Mouse (Mus musculus): ENCODE data around the gene Fat1.

Fat1 gene

DNA sequence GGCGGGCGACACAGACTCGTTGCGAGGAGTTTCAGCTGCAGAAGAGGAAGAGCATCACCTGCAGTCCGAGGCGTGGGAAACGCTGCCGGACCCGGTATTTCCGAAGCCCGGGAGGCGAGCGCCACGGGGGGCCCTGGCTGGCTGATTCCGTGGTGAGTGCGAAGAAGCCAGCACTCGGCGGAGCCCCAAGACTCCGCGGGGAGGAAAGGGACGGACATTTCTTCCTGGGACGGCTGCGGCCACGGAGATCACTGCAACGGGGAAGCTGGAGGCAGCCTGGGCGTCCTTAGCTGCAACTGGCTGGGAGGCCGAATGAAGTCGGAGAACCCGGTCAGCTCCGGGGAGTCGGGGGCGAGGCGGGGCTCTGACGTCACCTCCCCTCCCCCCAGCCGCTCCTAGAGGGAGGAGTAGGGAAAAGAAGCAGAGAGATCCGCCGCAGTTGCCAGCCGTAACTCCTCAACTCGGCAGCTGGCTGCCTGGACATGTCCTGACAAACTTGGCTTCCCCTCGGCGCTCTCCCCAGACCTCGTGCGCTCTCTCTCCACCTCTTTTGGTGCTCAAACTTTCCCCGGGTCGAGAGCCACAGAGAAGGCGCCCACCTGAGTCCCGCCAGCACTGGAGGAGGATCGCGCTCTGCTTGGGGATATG is at the start of gene Fat1:
Fat1 (plus strand) TSS at position 598 of the 648 bp plus-strand sequence.
- DNase-seq (ENCODE audit: low spot score in 2 of 2) = peak; percentile 88 to 90

DNA sequence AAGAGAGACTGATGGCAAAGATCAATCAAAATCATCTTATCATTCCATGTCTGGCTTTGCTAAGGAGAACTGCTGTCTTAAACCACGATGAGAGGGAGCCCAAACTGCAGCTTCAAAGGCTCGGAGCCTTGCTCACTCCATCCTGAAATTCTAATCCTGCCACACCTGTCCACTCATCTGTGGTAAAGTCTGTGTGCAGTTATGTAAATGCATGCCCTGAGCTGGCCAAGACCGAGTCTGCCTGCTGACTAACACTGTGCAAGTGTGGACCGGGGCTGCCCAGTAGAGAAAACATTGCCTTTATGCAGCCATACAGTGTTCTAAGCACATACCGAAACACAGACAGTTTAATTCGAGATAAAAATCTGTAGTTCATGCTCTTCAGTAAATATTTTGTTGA is 40.6 kb upstream of the Fat1 start:
- DNase-seq (ENCODE audit: low spot score in 2 of 2) = no peak

DNA sequence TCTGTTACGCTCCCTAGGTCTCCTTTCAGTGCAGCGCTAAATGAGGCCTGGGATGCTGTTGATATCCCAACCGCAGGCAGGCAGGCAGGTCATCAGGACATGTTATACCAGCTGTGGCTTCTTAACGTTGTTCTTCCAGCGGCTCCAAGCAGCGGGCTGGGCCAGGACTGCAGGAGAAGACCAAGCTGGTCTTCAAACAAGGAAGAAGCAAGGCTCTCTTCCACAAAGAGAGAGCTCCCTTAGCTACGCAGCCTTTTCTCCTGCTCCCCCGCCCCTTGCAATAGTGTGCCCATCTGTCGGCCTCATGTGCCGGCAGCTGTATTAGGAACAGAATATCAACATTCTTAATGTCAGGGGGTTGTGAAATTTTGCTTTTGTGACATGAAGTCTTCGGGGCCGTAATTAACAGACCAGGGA is 35.7 kb upstream of the Fat1 start:
- no peak for DNase-seq (ENCODE audit: low spot score in 2 of 2)

DNA sequence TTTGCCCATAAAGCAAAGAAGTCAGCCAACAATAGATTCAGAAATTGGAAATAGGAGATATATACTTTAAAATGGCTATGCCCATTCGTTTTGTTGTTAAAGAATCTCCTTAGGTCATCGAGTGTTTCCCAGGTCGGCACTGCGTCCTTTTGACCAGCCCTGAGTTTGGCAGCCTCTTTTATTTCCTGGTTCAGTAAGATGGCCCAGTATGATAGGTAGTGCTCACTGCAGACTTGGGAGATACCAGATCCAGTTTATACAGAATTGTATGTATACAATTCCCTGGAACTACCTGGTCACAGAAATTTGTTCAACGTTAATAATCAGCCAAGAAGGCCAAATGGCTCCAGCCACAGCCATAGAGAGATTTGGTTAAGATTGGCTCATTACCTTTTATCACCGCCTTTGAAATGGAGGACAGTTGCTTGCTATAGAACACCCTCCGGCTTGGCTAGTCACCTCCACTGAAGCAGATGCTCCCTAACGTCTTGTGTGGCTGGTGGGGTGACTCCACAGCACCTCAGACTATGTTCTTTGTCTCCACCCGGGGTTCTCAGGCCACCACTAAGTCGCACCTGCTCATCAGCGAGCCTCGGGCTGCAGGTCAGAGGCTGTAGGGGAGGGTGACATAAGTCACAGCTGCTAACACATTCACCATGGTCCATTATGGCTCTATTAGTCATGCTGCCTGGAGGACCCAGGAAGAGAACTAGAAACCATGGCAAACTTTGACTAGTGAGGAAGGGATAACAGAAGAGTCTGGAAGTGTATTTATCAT is 23.9 kb upstream of the Fat1 start:
- DNase-seq (ENCODE audit: low spot score in 2 of 2) = no peak

DNA sequence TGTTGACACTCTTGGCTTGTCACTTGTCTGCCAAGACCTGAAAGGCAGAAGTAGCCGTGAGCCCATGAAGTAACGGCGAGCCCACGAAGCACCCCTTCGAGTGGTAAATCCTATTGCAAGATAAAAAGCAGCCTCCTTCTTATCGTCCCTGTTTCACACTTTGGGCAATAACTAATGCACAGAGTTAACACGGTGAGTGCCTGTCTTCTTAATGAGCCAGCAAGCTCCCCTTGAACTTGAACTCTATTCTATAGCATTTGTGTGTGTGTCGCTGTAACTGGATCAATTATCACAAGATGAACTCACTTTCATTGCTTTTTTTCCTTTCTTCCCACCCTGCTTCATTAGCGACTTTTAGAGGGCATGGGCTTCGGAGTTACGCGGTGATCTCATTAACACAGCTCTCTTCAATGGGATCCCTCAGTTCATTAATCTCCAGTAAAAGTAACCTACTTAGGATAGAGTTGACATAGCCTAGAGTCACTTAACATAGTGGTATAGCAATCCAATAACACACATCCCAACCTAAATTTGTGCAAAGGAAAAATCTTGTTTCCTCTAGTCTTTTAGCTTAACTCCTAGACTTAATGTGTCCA is 15.7 kb upstream of the Fat1 start:
- no peak for DNase-seq (ENCODE audit: low spot score in 2 of 2)

DNA sequence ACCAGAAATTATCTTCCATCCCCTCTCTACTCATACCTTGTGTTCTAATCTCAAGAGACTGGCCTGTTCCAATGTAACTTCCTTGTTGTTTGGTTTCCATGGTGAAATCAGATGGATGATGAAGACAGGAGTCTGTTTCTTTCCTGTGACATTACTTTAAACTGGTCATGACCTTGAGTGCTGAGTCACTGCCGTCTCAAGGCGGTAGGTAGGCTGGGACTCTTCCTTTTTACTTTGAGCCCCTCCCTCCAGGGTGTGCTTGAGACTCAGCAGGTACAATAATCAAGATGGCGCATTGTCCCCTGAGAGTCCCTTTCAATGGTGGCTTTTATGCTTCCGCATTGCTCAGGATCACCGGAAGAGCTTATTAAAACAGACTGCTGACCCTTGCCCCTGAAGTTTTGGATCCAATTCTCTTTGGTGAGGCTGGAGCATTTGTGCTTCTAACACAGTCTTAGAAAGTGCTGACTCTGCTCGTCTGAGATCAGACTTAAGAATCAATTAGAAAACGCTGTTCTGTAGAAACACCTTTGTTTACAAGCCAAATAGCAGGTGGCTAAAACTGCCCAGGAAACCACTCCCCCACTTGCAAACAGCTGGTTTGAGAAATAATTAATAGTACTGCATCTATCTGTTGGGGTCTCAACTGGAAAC is 14.7 kb upstream of the Fat1 start:
- no peak for DNase-seq (ENCODE audit: low spot score in 2 of 2)

- no peak for DNase-seq (ENCODE audit: low spot score in 2 of 2)
Observed at GRCm38 (mm10) chr8:44924995-44925394, 10.3 kb upstream of the Fat1 start.

GRCm38 (mm10) chr8:44930058-44930457 is 5.2 kb upstream of the Fat1 start:
- DNase-seq (ENCODE audit: low spot score in 2 of 2) = no peak

DNA sequence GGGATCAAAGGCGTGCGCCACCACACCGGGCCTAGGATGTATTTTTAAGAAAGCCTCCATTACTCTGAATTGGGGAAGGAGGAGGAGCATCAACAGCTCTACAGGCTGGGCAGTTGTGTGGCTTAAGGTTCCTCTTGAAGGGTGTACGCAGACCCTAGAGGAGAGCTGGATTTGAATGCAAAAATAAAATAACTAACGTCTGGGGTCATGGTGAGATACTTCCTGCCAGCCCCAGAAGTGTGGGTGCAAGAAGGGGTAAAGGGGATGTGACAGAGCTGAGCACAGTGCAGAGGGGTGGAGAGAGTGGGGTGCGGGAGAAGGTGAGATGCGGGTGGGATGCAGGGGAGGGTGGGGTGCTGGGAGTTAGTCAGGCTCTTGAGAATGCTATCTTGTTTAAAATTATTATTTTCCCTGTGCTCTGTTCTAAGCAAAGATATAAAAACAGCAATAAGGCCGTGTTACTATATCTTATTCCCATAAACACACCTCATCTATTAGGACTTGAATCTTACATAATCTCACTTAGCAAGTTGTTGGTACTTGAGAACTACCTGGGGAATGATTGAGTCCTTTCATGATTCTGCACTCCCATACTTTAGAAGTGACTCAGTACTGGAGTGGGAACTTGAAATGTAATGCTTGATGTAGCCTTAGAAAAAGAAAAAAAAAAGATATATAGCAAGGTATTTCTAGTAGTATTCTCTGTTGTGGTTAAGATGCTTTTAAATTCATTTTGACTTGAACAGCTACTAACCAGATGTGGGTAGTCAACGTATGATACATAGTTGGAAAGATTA is 2.5 kb upstream of the Fat1 start:
- no peak for DNase-seq (ENCODE audit: low spot score in 2 of 2)

DNA sequence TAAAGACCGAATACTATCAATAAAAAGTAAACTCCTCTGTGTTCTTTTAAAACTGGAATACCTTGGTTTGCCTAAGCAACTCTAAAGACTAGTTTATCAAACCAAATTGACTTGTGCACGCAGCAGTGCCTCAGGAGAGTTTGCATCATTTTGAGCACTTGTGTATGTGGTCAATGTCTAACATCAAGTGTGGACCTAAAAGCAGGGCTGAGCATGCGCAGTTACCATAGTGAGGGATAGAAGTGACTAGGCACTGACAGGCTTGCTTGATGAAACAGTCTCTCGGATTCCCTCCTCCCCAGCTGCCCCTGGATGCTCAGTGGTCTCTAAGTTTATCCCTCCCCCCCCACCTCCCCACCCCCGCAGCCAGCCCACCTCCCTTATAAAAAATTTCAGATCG is 1.8 kb upstream of the Fat1 start:
- DNase-seq (ENCODE audit: low spot score in 2 of 2) = no peak

GRCm38 (mm10) chr8:44934416-44934815 is 831 bp upstream of the Fat1 start:
- no peak for DNase-seq (ENCODE audit: low spot score in 2 of 2)

GRCm38 (mm10) chr8:44935741-44936140 is 494 bp downstream of the Fat1 start:
- peak; percentile 64 to 80 for DNase-seq (ENCODE audit: low spot score in 2 of 2)

DNA sequence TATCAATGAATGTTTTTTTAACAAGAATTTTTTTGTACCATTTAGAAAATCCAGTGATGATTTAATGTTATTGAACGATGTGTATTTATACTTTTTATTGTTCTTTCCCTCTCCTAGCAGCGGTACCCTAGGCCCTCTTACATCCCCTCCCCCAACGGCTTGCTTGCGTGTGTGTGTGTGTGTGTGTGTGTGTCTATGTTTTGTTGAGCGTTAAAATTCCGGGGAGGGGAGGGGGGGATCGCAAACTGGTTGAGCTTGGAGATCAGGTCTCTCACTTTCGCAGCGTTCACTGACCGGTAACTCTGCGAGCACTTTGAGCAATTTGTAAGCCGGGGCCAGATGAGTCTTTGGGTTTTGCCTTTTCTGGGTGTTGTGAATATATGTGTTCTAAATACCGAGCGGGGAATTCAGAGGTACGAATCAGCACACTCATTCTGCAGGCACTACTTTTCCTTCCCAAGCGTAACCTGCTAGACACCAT is 1.3 kb downstream of the Fat1 start:
- no peak for DNase-seq (ENCODE audit: low spot score in 2 of 2)

GRCm38 (mm10) chr8:44937141-44937825 is 2.0 kb downstream of the Fat1 start:
- peak; percentile 36 to 51 for DNase-seq (ENCODE audit: low spot score in 2 of 2)

DNA sequence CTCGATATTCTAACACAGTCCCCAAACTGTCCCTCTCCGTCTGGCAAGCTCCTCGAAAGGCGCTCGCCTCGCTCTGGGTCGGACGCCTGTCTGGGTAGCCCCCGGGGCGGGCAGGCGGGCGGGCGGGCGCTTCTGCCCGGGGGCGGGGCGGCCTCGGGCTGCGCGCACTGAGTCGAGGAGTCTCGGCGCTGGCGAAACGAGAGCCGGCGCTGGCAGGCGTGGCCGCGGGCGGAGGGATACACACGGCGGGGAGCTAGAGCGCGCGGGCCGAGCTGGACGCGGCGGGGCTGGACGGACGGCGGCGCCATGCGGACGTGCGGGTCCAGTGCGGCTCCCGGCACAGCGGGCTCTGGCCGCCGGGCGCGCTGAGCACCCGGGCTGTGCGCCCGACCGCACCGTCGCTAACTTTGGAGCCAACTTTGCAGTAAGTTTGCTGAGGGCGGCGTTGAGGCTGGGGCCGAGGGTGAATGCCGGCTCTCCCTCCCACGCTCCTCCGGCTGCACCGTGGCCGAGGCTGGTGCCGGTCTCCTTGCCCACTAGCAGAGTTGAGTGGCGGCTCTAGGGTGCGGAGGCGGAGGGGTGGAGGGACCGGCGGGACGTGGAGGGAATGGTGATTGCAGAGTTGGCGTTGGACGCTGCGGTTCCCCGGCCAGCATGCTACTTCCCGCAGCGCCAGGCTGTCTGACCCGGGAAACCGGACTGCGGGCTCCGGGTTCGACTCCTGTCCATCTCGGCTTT is 2.8 kb downstream of the Fat1 start:
- DNase-seq (ENCODE audit: low spot score in 2 of 2) = peak; percentile 87 to 88

GRCm38 (mm10) chr8:44938643-44938979 is 3.4 kb downstream of the Fat1 start:
- no peak for DNase-seq (ENCODE audit: low spot score in 2 of 2)

- no peak for DNase-seq (ENCODE audit: low spot score in 2 of 2)
Observed at GRCm38 (mm10) chr8:44945577-44945976, 10.3 kb downstream of the Fat1 start.

GRCm38 (mm10) chr8:44948597-44948996 is 13.3 kb downstream of the Fat1 start:
- DNase-seq (ENCODE audit: low spot score in 2 of 2) = no peak

DNA sequence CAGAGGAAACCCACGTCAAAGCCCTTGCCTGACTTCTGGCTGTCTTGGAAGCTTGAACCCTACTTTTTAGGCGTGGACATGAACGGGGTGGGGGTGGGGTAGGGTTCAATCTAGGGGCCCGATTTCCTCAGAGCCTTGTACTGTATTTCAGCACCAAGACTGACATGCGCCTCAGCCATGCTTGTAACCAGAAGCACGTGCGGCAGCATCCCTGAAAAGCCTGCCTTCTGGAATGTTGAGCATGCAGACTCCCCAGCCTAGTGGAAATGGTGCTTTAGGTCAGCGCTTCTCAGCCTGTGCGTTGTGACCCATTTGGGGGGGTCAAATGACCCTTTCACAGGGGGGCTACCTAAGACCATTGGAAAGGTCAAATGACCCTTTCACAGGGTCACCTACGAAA is 25.2 kb downstream of the Fat1 start:
- no peak for DNase-seq (ENCODE audit: low spot score in 2 of 2)

DNA sequence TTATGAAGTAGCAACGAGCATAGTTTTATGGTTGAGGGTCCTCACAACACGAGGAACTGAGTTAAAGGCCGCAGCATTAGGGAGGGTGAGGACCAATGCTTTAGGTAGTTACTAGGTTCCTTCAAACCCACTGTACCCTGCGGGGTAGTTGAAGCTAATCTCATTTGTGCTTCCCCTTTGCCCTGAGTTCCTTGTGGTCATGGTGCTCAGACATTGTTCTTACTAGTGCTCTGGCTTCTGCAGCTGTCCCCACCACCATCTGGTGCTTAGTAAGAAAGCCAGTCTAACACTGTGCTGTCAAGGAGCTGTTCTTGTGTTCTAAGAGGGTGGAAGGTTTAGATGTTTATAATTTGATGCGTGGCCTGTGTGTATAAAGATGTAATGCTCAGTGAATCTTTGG is 25.7 kb downstream of the Fat1 start:
- no peak for DNase-seq (ENCODE audit: low spot score in 2 of 2)

Measured in heart, adult 9 months (tissue).